Mouse (Mus musculus) hindbrain, embryonic 12.5 days (tissue): ENCODE measurements around the gene Speg. TPM values are rescaled to one million over a fixed set of nuclear protein-coding genes. Genes with fewer than 3 reads are reported as not detected.
A peak's percentile ranks its signal among the peaks of the same experiment; 100 is the strongest.

ENCODE experiments used
- ATAC-seq: fragments of 200-750 bp; cut with Nextera tagmentation; 2 replicates; pipeline ENCODE4 v1.8.0; 2017; ENCODE audit warnings: moderate TSS enrichment; ENCODE audit not compliant: low FRiP score
- H3K27ac ChIP-seq: fragments of 300-500 bp; sonication (generic); 2 replicates; pipeline ENCODE4 v1.5.1; 2016; ENCODE audit warnings: mild to moderate bottlenecking
- H3K27me3 ChIP-seq: fragments of 300-500 bp; sonication (generic); 2 replicates; pipeline ENCODE4 v1.6.1; 2016; ENCODE audit warnings: mild to moderate bottlenecking
- H3K36me3 ChIP-seq: fragments of 300-500 bp; sonication (generic); 2 replicates; pipeline ENCODE4 v1.6.1; 2016; ENCODE audit warnings: mild to moderate bottlenecking
- H3K4me1 ChIP-seq: fragments of 300-500 bp; sonication (generic); 2 replicates; pipeline ENCODE4 v1.6.1; 2016
- H3K4me2 ChIP-seq: fragments of 300-500 bp; sonication (generic); replicated peaks from 2 replicates; pipeline ENCODE4 v1.6.1; 2016; ENCODE audit warnings: mild to moderate bottlenecking
- H3K4me3 ChIP-seq: fragments of 300-500 bp; sonication (generic); 2 replicates; pipeline ENCODE4 v1.5.1; 2016; ENCODE audit warnings: mild to moderate bottlenecking
- H3K9ac ChIP-seq: fragments of 300-500 bp; sonication (generic); 2 replicates; pipeline ENCODE4 v1.6.1; 2016; ENCODE audit warnings: mild to moderate bottlenecking, moderate library complexity
- H3K9me3 ChIP-seq: fragments of 300-500 bp; sonication (generic); replicated peaks from 2 replicates; pipeline ENCODE4 v1.6.1; 2016; ENCODE audit warnings: mild to moderate bottlenecking
- WGBS: fragments of 180-500 bp; shearing (Covaris S2); methylation state at CpG from one replicate; pipeline ENCODE4 v1.1.7; 2016; 5-methylcytosine and 5-hydroxymethylcytosine counted together
- polyA plus RNA-seq: library from polyadenylated mRNA; unstranded; fragments of >200 nt; fragmentation: Nextera tagmentation; extraction: Ambion mirVana; gene quantifications from 2 replicates; pipeline ENCODE4 v1.2.1, GENCODE M21; 2016

Speg gene
- polyA plus RNA-seq, 1 experiment from 2014 or later, result 19.1 TPM

- H3K4me1 ChIP-seq, result peaks cover 14% of the 10 kb centered on the region
- ATAC-seq, result no peak
- H3K27me3 ChIP-seq, result no peaks in the 10 kb centered on the region
- H3K27ac ChIP-seq, result no peak overlapping the region
- H3K4me3 ChIP-seq, result no peak overlapping the region
- H3K4me2 ChIP-seq, result no peak overlapping the region
- H3K9me3 ChIP-seq, result no peaks in the 10 kb centered on the region
- peaks cover 26% of the 10 kb centered on the region for H3K36me3 ChIP-seq
- 74% methylated on average over 4 of the region's 4 CpGs for WGBS
- no peak overlapping the region for H3K9ac ChIP-seq
Observed at GRCm38 (mm10) chr1:75408210-75408609, 33.1 kb downstream of the Speg start.

- Histone ChIP-seq H3K4me3 (no peak overlapping the region), H3K36me3 (peaks cover 15% of the 10 kb centered on the region), H3K27me3 (peaks cover under 1% of the 10 kb centered on the region; the same call in 1 of the 2 replicates), H3K9me3 (no peaks in the 10 kb centered on the region), H3K4me1 (peaks cover 13% of the 10 kb centered on the region), H3K4me2 (no peak overlapping the region), H3K9ac (no peak overlapping the region), H3K27ac (no peak overlapping the region)
- 91% methylated on average over 7 of the region's 7 CpGs for WGBS
- no peak for ATAC-seq
Observed at GRCm38 (mm10) chr1:75409950-75410349, 34.9 kb downstream of the Speg start.

DNA sequence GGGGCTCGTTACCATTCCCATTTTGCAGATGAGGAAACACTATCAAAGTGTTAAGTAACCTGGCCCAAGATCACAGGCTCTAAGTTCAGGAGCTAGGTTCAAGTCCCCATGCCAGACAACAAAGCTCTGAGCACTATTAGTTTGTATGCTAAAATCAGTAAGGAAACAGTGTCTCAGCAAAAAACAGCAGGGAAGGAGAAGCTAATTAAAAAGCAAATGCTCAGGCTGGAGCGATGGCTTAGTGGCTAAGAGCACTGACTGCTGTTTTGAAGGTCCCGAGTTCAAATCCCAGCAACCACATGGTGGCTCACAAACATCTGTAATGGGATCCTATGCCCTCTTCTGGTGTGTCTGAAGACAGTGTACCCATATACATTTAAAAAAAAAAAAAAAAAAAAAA is 37.1 kb downstream of the Speg start:
- H3K9me3 ChIP-seq, result no peaks in the 10 kb centered on the region
- H3K9ac ChIP-seq, result no peak overlapping the region
- H3K27ac ChIP-seq, result no peak overlapping the region
- H3K4me1 ChIP-seq, result peaks cover 13% of the 10 kb centered on the region
- H3K4me2 ChIP-seq, result no peak overlapping the region
- peaks cover 7% of the 10 kb centered on the region for H3K27me3 ChIP-seq
- no peak overlapping the region for H3K4me3 ChIP-seq
- no peak for ATAC-seq
- 93% methylated on average over 3 of the region's 3 CpGs for WGBS
- H3K36me3 ChIP-seq, result peaks cover 12% of the 10 kb centered on the region

DNA sequence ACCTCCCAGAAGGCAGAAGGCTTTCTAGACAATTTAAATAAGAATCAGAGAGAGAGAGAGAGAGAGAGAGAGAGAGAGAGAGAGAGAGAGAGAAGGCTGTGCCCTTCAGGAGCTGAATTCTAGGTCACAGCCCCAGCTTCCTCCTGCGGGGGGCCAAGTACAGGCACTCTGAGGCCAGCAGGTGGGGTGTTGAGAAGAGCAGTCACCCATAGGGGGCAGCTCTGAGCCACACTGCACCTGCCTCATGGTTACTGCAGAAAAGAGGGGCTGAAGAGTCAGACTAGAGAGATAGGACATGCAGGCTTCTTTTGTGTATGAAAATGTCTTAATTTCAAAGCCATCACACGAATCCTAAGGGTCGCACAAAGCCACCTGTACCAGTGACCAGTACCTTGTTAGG is 38.7 kb downstream of the Speg start:
- Histone ChIP-seq H3K27me3 (peaks cover 9% of the 10 kb centered on the region), H3K9ac (no peak overlapping the region), H3K4me1 (peaks cover 13% of the 10 kb centered on the region), H3K36me3 (peaks cover 14% of the 10 kb centered on the region), H3K9me3 (no peaks in the 10 kb centered on the region), H3K4me2 (no peak overlapping the region), H3K27ac (no peak overlapping the region), H3K4me3 (no peak overlapping the region)
- ATAC-seq, result no peak
- 66% methylated on average over 3 of the region's 3 CpGs for WGBS

DNA sequence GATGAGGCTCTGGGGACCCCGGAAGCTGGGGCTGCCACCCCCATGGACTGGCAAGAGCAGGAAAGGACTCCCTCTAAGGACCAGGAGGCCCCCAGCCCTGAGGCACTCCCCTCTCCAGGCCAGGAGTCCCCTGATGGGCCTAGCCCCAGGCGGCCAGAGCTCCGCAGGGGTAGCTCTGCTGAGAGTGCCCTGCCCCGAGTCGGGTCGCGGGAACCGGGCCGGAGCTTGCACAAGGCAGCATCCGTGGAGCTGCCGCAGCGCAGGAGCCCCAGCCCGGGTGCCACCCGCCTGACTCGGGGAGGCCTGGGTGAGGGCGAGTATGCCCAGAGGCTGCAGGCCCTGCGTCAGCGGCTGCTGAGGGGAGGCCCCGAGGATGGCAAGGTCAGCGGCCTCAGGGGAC is 46.7 kb downstream of the Speg start:
- peak overlapping the region; percentile 38 for H3K4me3 ChIP-seq
- H3K36me3 ChIP-seq, result 0 out of 2 replicates have a peak, but pooled peaks cover 4% of the 10 kb centered on the region
- H3K4me2 ChIP-seq, result peak overlapping the region; percentile 58
- H3K27me3 ChIP-seq, result peaks cover 56% of the 10 kb centered on the region
- WGBS, result 4% methylated on average over 20 of the region's 20 CpGs
- no peak overlapping the region for H3K27ac ChIP-seq
- H3K4me1 ChIP-seq, result peaks cover 38% of the 10 kb centered on the region
- ATAC-seq, result 0 out of 2 replicates have a peak, but pooled peaks have one; percentile 11
- H3K9ac ChIP-seq, result peak overlapping the region; percentile 29; the same call in 1 of the 2 replicates
- H3K9me3 ChIP-seq, result no peaks in the 10 kb centered on the region

- Histone ChIP-seq H3K4me3 (peak overlapping the region; percentile 38), H3K4me2 (peak overlapping the region; percentile 58), H3K9ac (peak overlapping the region; percentile 56), H3K36me3 (0 out of 2 replicates have a peak, but pooled peaks cover 4% of the 10 kb centered on the region), H3K27me3 (peaks cover 54% of the 10 kb centered on the region), H3K9me3 (no peaks in the 10 kb centered on the region), H3K4me1 (peaks cover 38% of the 10 kb centered on the region), H3K27ac (no peak overlapping the region)
- 5% methylated on average over 31 of the region's 32 CpGs for WGBS
- peak; percentile 3; the same call in 1 of the 2 replicates for ATAC-seq
Observed at GRCm38 (mm10) chr1:75422216-75422822, 47.2 kb downstream of the Speg start.

- WGBS, result 1% methylated on average over 71 of the region's 71 CpGs
Observed at GRCm38 (mm10) chr1:75422823-75423471, 47.9 kb downstream of the Speg start.

GRCm38 (mm10) chr1:75423780-75424390 is 48.8 kb downstream of the Speg start:
- H3K36me3 ChIP-seq, result no peaks in the 10 kb centered on the region
- peaks cover 52% of the 10 kb centered on the region for H3K27me3 ChIP-seq
- H3K4me2 ChIP-seq, result 0 out of 2 replicates have a peak overlapping the region, but pooled peaks have one; percentile 58
- H3K4me3 ChIP-seq, result no peak overlapping the region
- H3K27ac ChIP-seq, result no peak overlapping the region
- H3K9me3 ChIP-seq, result no peaks in the 10 kb centered on the region
- no peak overlapping the region; the same call in 1 of the 2 replicates for H3K9ac ChIP-seq
- WGBS, result 55% methylated on average over 11 of the region's 11 CpGs
- H3K4me1 ChIP-seq, result peaks cover 38% of the 10 kb centered on the region
- no peak for ATAC-seq

More at GRCm38 (mm10) chr1:75422823-75423471, 47.9 kb downstream of the Speg start:
- Histone ChIP-seq H3K4me2 (peak overlapping the region; percentile 58), H3K4me3 (peak overlapping the region; percentile 38), H3K36me3 (0 out of 2 replicates have a peak, but pooled peaks cover 4% of the 10 kb centered on the region), H3K27me3 (peaks cover 52% of the 10 kb centered on the region), H3K9ac (peak overlapping the region; percentile 56), H3K9me3 (no peaks in the 10 kb centered on the region), H3K4me1 (peaks cover 38% of the 10 kb centered on the region), H3K27ac (no peak overlapping the region)
- peak; percentile 33 for ATAC-seq

GRCm38 (mm10) chr1:75425796-75426471 is 50.8 kb downstream of the Speg start:
- no peak overlapping the region for H3K27ac ChIP-seq
- no peak overlapping the region for H3K4me3 ChIP-seq
- H3K4me2 ChIP-seq, result no peak overlapping the region
- H3K27me3 ChIP-seq, result peaks cover 45% of the 10 kb centered on the region
- ATAC-seq, result no peak
- H3K9ac ChIP-seq, result no peak overlapping the region
- H3K9me3 ChIP-seq, result no peaks in the 10 kb centered on the region
- 40% methylated on average over 10 of the region's 10 CpGs for WGBS
- H3K4me1 ChIP-seq, result peaks cover 38% of the 10 kb centered on the region
- H3K36me3 ChIP-seq, result no peaks in the 10 kb centered on the region

- peaks cover 3% of the 10 kb centered on the region; the same call in 1 of the 2 replicates for H3K36me3 ChIP-seq
- peaks cover 7% of the 10 kb centered on the region; the same call in 1 of the 2 replicates for H3K27me3 ChIP-seq
- ATAC-seq, result peak; percentile 80
- H3K4me3 ChIP-seq, result peak within 1 kb of the TSS; percentile 62
- H3K27ac ChIP-seq, result peak within 1 kb of the TSS; percentile 66
- H3K4me2 ChIP-seq, result peak within 1 kb of the TSS; percentile 75
- WGBS, result 6% methylated on average over 28 of the region's 28 CpGs
- H3K9ac ChIP-seq, result peak within 1 kb of the TSS; percentile 77
- peaks cover 22% of the 10 kb centered on the region for H3K4me1 ChIP-seq
- no peaks in the 10 kb centered on the region for H3K9me3 ChIP-seq
Observed at GRCm38 (mm10) chr1:75435475-75436328, 60.6 kb downstream of the Speg start, which contains the start of gene Gmppa. TSS of gene Gmppa (plus strand) at chr1:75435930.

DNA sequence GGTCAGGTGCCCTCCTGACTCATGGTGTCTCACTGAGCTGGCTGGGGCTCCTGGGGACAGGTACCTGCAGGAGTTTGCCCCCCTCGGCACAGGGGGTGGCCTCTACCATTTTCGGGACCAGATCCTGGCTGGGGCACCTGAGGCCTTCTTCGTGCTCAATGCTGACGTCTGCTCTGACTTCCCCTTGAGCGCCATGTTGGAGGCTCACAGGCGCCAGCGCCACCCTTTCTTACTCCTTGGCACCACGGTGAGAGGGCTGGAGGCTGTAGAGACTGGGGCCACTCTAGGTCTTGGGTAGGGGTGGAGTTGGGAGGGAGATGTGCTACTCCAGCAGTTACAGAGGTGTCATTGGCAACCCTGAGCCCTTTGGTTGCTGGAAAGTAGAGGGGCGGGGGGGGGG is 63.7 kb downstream of the Speg start:
- peaks cover 43% of the 10 kb centered on the region for H3K4me1 ChIP-seq
- H3K27ac ChIP-seq, result peak overlapping the region; percentile 55
- H3K9ac ChIP-seq, result no peak overlapping the region
- H3K4me3 ChIP-seq, result no peak overlapping the region
- no peak for ATAC-seq
- no peak overlapping the region for H3K4me2 ChIP-seq
- H3K27me3 ChIP-seq, result 0 out of 2 replicates have a peak, but pooled peaks cover 3% of the 10 kb centered on the region
- H3K9me3 ChIP-seq, result no peaks in the 10 kb centered on the region
- H3K36me3 ChIP-seq, result peaks cover 7% of the 10 kb centered on the region; the same call in 1 of the 2 replicates
- 78% methylated on average over 8 of the region's 9 CpGs for WGBS
